Mouse (Mus musculus) gastrocnemius, postnatal 10 days (tissue): ENCODE measurements around the gene Uaca. TPM values are rescaled to one million over a fixed set of nuclear protein-coding genes. Genes with fewer than 3 reads are reported as not detected.

ENCODE experiments used
- DNase-seq: peaks from one replicate; pipeline ENCODE4 v3.0.0; 2021; ENCODE audit warnings: mixed read lengths
- total RNA-seq, 2 experiments: library from RNA; stranded (reverse); gene quantifications; 2 replicates each; pipeline ENCODE4 v1.2.3; 2021

Gene Uaca
- total RNA-seq, 2 experiments from 2014 or later, result 84.9 to 90.4 TPM

- DNase-seq, result no peak
Observed at GRCm38 (mm10) chr9:60886431-60887371, 92.4 kb downstream of the Uaca start.

- DNase-seq, result no peak
Observed at GRCm38 (mm10) chr9:60887389-60887811, 93.1 kb downstream of the Uaca start.

GRCm38 (mm10) chr9:60893511-60893910 is 99.2 kb downstream of the Uaca start:
- no peak for DNase-seq

GRCm38 (mm10) chr9:60895486-60896110 is 101.3 kb downstream of the Uaca start:
- peak; percentile 53 for DNase-seq

- no peak for DNase-seq
Observed at GRCm38 (mm10) chr9:60898291-60899020, 104.1 kb downstream of the Uaca start.

- no peak for DNase-seq
Observed at GRCm38 (mm10) chr9:60899201-60899600, 104.9 kb downstream of the Uaca start.

GRCm38 (mm10) chr9:60899797-60900459 is 105.6 kb downstream of the Uaca start:
- DNase-seq, result no peak

GRCm38 (mm10) chr9:60912266-60912665 is 117.9 kb downstream of the Uaca start:
- no peak for DNase-seq

- no peak for DNase-seq
Observed at GRCm38 (mm10) chr9:60913626-60914025, 119.3 kb downstream of the Uaca start.

GRCm38 (mm10) chr9:60919936-60920672 is 125.8 kb downstream of the Uaca start:
- no peak for DNase-seq

GRCm38 (mm10) chr9:60920673-60921062 is 126.3 kb downstream of the Uaca start:
- no peak for DNase-seq

- no peak for DNase-seq
Observed at GRCm38 (mm10) chr9:60921287-60921686, 126.9 kb downstream of the Uaca start.

- DNase-seq, result no peak
Observed at GRCm38 (mm10) chr9:60921831-60922230, 127.5 kb downstream of the Uaca start.

GRCm38 (mm10) chr9:60926301-60926700 is 132.0 kb downstream of the Uaca start:
- no peak for DNase-seq

GRCm38 (mm10) chr9:60929290-60929983 is 135.1 kb downstream of the Uaca start:
- no peak for DNase-seq

Other genes with a start within 250 kb of the Uaca start
- 1 to 10 TPM; 4.7 to 5.1 TPM for gene Lrrc49, start 106.4 kb upstream of the Uaca start, total RNA-seq
- gene Larp6, start 81.6 kb upstream of the Uaca start, total RNA-seq, result 1 to 10 TPM; 2.2 to 2.9 TPM